Mouse (Mus musculus) gastrocnemius, postnatal 14 days (tissue): Measurements from ENCODE around the gene Birc7. TPM values are rescaled to one million over a fixed set of nuclear protein-coding genes. Genes with fewer than 3 reads are reported as not detected.

Experiments used
- DNase-seq: peaks from one replicate; pipeline ENCODE4 v3.0.0; 2021; ENCODE audit warnings: mixed read lengths
- intact Hi-C: fragments of 180-260 bp; cut with DNase I; formaldehyde crosslinking; loops from one replicate; pipeline ENCODE4 v1.15.1; 2025; ENCODE audit warnings: low total_unique reads
- microRNA-seq, 2 experiments: library from miRNA; unstranded; fragments of <30 nt; microRNA quantifications; one replicate each; pipeline ENCODE4 v1.2.0; 2021
- total RNA-seq, 2 experiments: library from RNA; stranded (reverse); gene quantifications; 2 replicates each; pipeline ENCODE4 v1.2.3; 2021

Birc7 gene
- total RNA-seq, 2 experiments from 2014 or later: not detected

GRCm38 (mm10) chr2:180962616-180963308 is 33.9 kb downstream of the Birc7 start:
- no peak for DNase-seq
- intact Hi-C loops: no loop called here

- intact Hi-C loops: loop anchor here (2.0 kb wide), 1 partner anchor 39 kb away; no protein-coding TSS in a partner anchor
- DNase-seq: peak; percentile 71
These were observed 35.1 kb downstream of the Birc7 start for GRCm38 (mm10) chr2:180963956-180964355.

GRCm38 (mm10) chr2:180966092-180966882 is 37.5 kb downstream of the Birc7 start:
- intact Hi-C loops: no loop called here
- no peak for DNase-seq

- DNase-seq: peak; percentile 95
- intact Hi-C loops: no loop called here
These were observed 38.4 kb downstream of the Birc7 start, which contains the start of gene Arfgap1 for GRCm38 (mm10) chr2:180967010-180967763. Gene Arfgap1 (plus strand): TSS chr2:180967225.

GRCm38 (mm10) chr2:180981133-180981532 is 52.3 kb downstream of the Birc7 start:
- DNase-seq: no peak
- intact Hi-C loops: no loop called here

Small RNAs within 50 kb of the gene (microRNA-seq; reads per million reads assigned to microRNA genes)
- gene Mir124a-3: 0 reads per million in 2 experiments

Other genes with a start within 250 kb of the Birc7 start
- 10 to 100 TPM; 18.9 to 19.7 TPM for gene Dido1, start 219.0 kb upstream of the Birc7 start, total RNA-seq
- 10 to 100 TPM; 38.5 to 40.5 TPM for gene Gid8, start 218.9 kb upstream of the Birc7 start, total RNA-seq
- under 1 TPM; 0.39 to 0.51 TPM for gene Slc17a9, start 203.8 kb upstream of the Birc7 start, total RNA-seq
- gene Bhlhe23, start 152.1 kb upstream of the Birc7 start, total RNA-seq: not detected
- gene Ythdf1, start 8.1 kb upstream of the Birc7 start, total RNA-seq: 10 to 100 TPM; 29.5 to 30.3 TPM
- under 1 TPM; 0.82 TPM for gene Nkain4, start 25.7 kb downstream of the Birc7 start, total RNA-seq
- 10 to 100 TPM; 32.1 to 33.9 TPM for gene Arfgap1, start 38.2 kb downstream of the Birc7 start, total RNA-seq
- 1 to 10 TPM; 5.5 to 5.6 TPM for gene Col20a1, start 57.5 kb downstream of the Birc7 start, total RNA-seq
- 1 to 10 TPM in 1 of 2 experiments, under 1 TPM in 1; 0.93 to 1.3 TPM for gene Chrna4, start 114.5 kb downstream of the Birc7 start, total RNA-seq
- under 1 TPM; 0.07 to 0.16 TPM for gene Kcnq2, start 206.3 kb downstream of the Birc7 start, total RNA-seq
- gene Eef1a2, start 228.0 kb downstream of the Birc7 start, total RNA-seq: 1,000 to 10,000 TPM; 2,249 to 2,405 TPM